Mouse (Mus musculus) adrenal gland, postnatal 25 days (tissue): ENCODE results near the gene Trp73. TPM values are rescaled to one million over a fixed set of nuclear protein-coding genes. Genes with fewer than 3 reads are reported as not detected.

ENCODE experiments used
- total RNA-seq: library from RNA; stranded (reverse); gene quantifications from 2 replicates; pipeline ENCODE4 v1.2.3, GENCODE M21; 2021

Gene Trp73
- total RNA-seq, 1 experiment from 2014 or later, result not detected

Other genes with a start within 250 kb of the Trp73 start
- 21.1 and 21.2 TPM in 2 replicates for gene A430005L14Rik, start 183.0 kb downstream of the Trp73 start, total RNA-seq
- gene Dffb, start 165.1 kb downstream of the Trp73 start, total RNA-seq, result 3.8 and 9.4 TPM in 2 replicates
- gene Cep104, start 165.0 kb downstream of the Trp73 start, total RNA-seq, result 29.1 and 31.1 TPM in 2 replicates
- 54.7 and 56.0 TPM in 2 replicates for gene Lrrc47, start 128.5 kb downstream of the Trp73 start, total RNA-seq
- 31.3 and 64.1 TPM in 2 replicates for gene Smim1, start 114.0 kb downstream of the Trp73 start, total RNA-seq
- not detected in 2 replicates for gene Ccdc27, start 97.5 kb downstream of the Trp73 start, total RNA-seq
- 16.1 and 21.1 TPM in 2 replicates for gene Wrap73, start 2.2 kb upstream of the Trp73 start, total RNA-seq
- gene Tprgl, start 20.5 kb upstream of the Trp73 start, total RNA-seq, result 143 and 163 TPM in 2 replicates
- gene Megf6, start 30.5 kb upstream of the Trp73 start, total RNA-seq, result 1.9 and 2.2 TPM in 2 replicates
- gene Arhgef16, start 161.5 kb upstream of the Trp73 start, total RNA-seq, result 0.21 and 0.62 TPM in 2 replicates
- gene B230104I21Rik, start 195.9 kb upstream of the Trp73 start, total RNA-seq, result not detected in 2 replicates